Mouse (Mus musculus) E14TG2a.4 (cell line): Measurements from ENCODE around the gene BC028528.
"Not testable (repeated sequence)": the region's sequence is repeated elsewhere in the genome, so short reads cannot be mapped to it uniquely, and the experiment has no call there.

Experiments used
- H3K27me3 ChIP-seq: 2 replicates; pipeline ENCODE4 v1.6.1; 2014; ENCODE audit warnings: low read length, control low read depth; ENCODE audit not compliant: insufficient read depth
- H3K36me3 ChIP-seq: 2 replicates; pipeline ENCODE4 v1.6.1; 2014; ENCODE audit warnings: low read length, control low read depth; ENCODE audit not compliant: insufficient read depth
- H3K4me1 ChIP-seq: replicated peaks from 2 replicates; pipeline ENCODE4 v1.6.1; 2014; ENCODE audit warnings: low read depth, low read length, control low read depth
- H3K4me3 ChIP-seq: replicated peaks from 2 replicates; pipeline ENCODE4 v1.5.1; 2014; ENCODE audit warnings: mild to moderate bottlenecking, low read length
- H3K9me3 ChIP-seq: 2 replicates; pipeline ENCODE4 v1.6.1; 2014; ENCODE audit warnings: low read length, control low read depth
- CTCF ChIP-seq: conservative IDR thresholded peaks from 2 replicates; pipeline ENCODE4 v1.5.1; 2014; ENCODE audit warnings: low read length
- NANOG ChIP-seq: IDR thresholded peaks from 2 replicates; pipeline ENCODE4 v1.6.1; 2014; ENCODE audit warnings: borderline replicate concordance, low read length, mixed read lengths
- POU5F1 ChIP-seq: IDR thresholded peaks from 2 replicates; pipeline ENCODE4 v1.6.1; 2014; ENCODE audit warnings: low read length, borderline replicate concordance

BC028528 gene

DNA sequence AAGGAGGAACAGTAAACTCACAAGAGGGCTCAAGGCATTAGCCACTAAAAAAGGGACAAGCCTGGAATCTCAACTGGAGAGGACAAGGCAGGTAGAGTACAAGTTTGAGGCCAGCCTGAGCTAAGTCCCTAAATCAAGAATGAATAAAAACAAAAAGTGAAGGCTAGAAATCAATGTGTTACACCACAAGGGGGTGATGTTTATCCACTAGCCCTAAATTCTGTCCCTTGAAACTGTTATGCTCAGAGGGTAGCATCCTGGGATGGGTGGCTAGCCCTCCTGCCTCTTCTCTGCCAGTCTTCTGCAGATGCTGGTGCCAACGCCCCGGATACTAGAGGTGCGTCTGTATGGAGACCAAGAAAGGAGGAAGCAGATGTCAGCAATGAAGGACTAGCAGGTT lies 31.5 kb downstream of the BC028528 start:
- H3K4me3 ChIP-seq = no peak overlapping the region
- H3K9me3 ChIP-seq = no peaks in the 10 kb centered on the region
- H3K4me1 ChIP-seq = peaks cover 55% of the 10 kb centered on the region
- TF ChIP-seq CTCF (peak; percentile 29), POU5F1 (no peak)
- peaks cover 8% of the 10 kb centered on the region; the same call in 1 of the 2 replicates for H3K36me3 ChIP-seq
- H3K27me3 ChIP-seq = no peaks in the 10 kb centered on the region

GRCm38 (mm10) chr3:95858278-95858677 lies 33.5 kb downstream of the BC028528 start:
- H3K9me3 ChIP-seq, H3K27me3 ChIP-seq, H3K4me3 ChIP-seq: not testable (repeated sequence)
- Histone ChIP-seq H3K36me3 (peaks cover 18% of the 10 kb centered on the region), H3K4me1 (peaks cover 51% of the 10 kb centered on the region)

GRCm38 (mm10) chr3:95857050-95857449 lies 34.8 kb downstream of the BC028528 start:
- H3K36me3 ChIP-seq = peaks cover 24% of the 10 kb centered on the region
- H3K4me1 ChIP-seq = peaks cover 48% of the 10 kb centered on the region
- not testable (repeated sequence) for H3K4me3 ChIP-seq, H3K27me3 ChIP-seq, H3K9me3 ChIP-seq

DNA sequence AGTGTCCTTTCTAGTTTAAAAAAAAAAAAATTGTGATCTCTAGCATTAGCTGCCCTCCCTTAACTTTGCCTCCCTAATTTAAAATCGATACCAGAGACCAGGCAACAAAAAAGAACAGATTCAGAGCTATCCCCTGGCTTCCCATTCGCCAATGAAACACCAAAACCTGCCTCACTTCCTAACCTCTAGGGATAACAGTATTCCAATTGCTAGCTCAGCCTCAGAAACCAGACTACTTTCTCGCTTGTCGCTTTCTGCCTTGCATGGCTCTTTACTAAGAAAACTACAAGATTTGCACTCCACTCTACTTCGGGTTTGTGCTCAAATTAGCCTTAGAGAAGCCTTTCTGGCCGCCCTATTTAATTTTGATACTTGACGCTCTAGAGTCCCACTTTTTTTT lies 35.7 kb downstream of the BC028528 start:
- no peaks in the 10 kb centered on the region for H3K27me3 ChIP-seq
- peaks cover 33% of the 10 kb centered on the region for H3K36me3 ChIP-seq
- H3K9me3 ChIP-seq = no peaks in the 10 kb centered on the region
- H3K4me1 ChIP-seq = peaks cover 41% of the 10 kb centered on the region
- TF ChIP-seq CTCF = no peak
- no peak for TF ChIP-seq NANOG
- no peak for TF ChIP-seq POU5F1
- H3K4me3 ChIP-seq = peak overlapping the region; percentile 92

- H3K4me1 ChIP-seq = peaks cover 36% of the 10 kb centered on the region
- TF ChIP-seq NANOG = no peak
- TF ChIP-seq CTCF = no peak
- TF ChIP-seq POU5F1 = no peak
- H3K9me3 ChIP-seq = no peaks in the 10 kb centered on the region
- no peaks in the 10 kb centered on the region for H3K27me3 ChIP-seq
- peak within 1 kb of the TSS; percentile 92 for H3K4me3 ChIP-seq
- H3K36me3 ChIP-seq = peaks cover 38% of the 10 kb centered on the region
Measured at GRCm38 (mm10) chr3:95855502-95856089, 36.2 kb downstream of the BC028528 start, which contains the start of gene Prpf3. Gene Prpf3 (minus strand): TSS chr3:95855885.

DNA sequence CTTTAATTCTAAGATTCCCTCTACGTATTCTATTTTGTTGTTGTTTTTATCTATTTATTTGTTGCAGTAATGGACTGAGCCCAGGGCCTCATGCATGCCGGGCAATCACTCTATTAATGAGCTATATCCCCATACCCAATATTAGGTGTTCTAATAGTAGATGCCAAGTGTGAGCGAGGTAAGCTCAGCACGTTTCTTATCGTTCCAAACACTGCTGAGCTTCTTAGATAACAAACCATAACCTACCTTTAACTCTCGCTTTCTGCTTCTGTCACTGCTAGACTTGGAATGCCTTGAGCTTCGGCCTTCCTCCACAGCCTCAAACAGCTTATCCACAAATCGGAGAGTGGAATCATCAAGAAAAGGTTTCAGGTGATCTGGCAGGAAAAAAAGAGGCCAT lies 40.5 kb downstream of the BC028528 start:
- Histone ChIP-seq H3K9me3 (no peaks in the 10 kb centered on the region), H3K4me3 (no peak overlapping the region), H3K4me1 (peaks cover 24% of the 10 kb centered on the region), H3K27me3 (no peaks in the 10 kb centered on the region), H3K36me3 (peaks cover 81% of the 10 kb centered on the region)
- TF ChIP-seq CTCF (no peak), POU5F1 (no peak), NANOG (no peak)

DNA sequence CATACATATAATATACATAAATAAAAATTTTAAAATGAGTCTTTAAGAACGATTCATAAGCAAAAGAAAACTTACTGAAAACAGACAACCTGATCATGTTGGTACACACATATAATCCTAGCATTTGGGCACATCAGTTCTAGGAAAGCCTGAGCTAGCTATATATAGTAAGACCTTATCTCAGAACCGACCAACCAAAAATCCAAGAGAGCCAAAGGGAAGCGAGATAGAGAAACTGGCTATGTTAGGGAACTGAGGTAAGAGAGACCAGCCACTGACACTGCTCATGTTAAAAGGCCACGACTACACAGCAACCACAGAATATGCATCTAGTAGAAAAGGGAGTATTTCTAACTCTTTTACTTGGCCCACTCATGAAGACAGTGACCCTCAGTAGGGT lies 41.2 kb downstream of the BC028528 start:
- Histone ChIP-seq H3K27me3 (no peaks in the 10 kb centered on the region), H3K4me3 (no peak overlapping the region), H3K36me3 (peaks cover 88% of the 10 kb centered on the region), H3K4me1 (peaks cover 22% of the 10 kb centered on the region), H3K9me3 (no peaks in the 10 kb centered on the region)
- TF ChIP-seq CTCF (no peak), POU5F1 (no peak), NANOG (no peak)

GRCm38 (mm10) chr3:95842503-95843214 lies 49.1 kb downstream of the BC028528 start:
- no peak overlapping the region for H3K4me3 ChIP-seq
- H3K9me3 ChIP-seq = no peaks in the 10 kb centered on the region
- TF ChIP-seq NANOG = no peak
- no peak for TF ChIP-seq POU5F1
- TF ChIP-seq CTCF = 0 out of 2 replicates have a peak, but pooled peaks have one; percentile 9
- no peaks in the 10 kb centered on the region for H3K27me3 ChIP-seq
- H3K36me3 ChIP-seq = peaks cover 98% of the 10 kb centered on the region
- no peaks in the 10 kb centered on the region for H3K4me1 ChIP-seq

GRCm38 (mm10) chr3:95839250-95839649 lies 52.6 kb downstream of the BC028528 start:
- Histone ChIP-seq H3K9me3 (no peaks in the 10 kb centered on the region), H3K27me3 (no peaks in the 10 kb centered on the region), H3K4me3 (no peak overlapping the region), H3K36me3 (peaks cover 94% of the 10 kb centered on the region), H3K4me1 (no peaks in the 10 kb centered on the region)
- TF ChIP-seq POU5F1 = no peak
- no peak for TF ChIP-seq NANOG
- TF ChIP-seq CTCF = no peak
